Comparison of ENCODE assay signal across 26 mouse cellular contexts in genomic region chr9:90816844-90817243, GRCm38 (mm10).
DNase-seq lines count a peak whose midpoint lies in the region; ATAC-seq and TF ChIP-seq lines count a peak whose summit lies in the region.
"Had no signal": no experiment of that assay in that cellular context is flagged by ENCODE, and none has a peak within 500 bp of the region (broad histone marks: within the 10 kb centered on the region; RNA-seq: fewer than 3 reads in every experiment).

No protein-coding gene starts in this region.

- DNase-seq in forebrain, postnatal 0 days, result peak; percentile 18
- no peak for DNase-seq in forebrain, embryonic 10.5 days (ENCODE audit: extremely low spot score, low spot score)
- no peak for DNase-seq in lung, adult 2 months
- DNase-seq in retina, postnatal 1 day, result peak; percentile 11
- no peak for DNase-seq in retina, embryonic 14.5 days (ENCODE audit: low spot score)
- peak; percentile 10 for DNase-seq in lung, postnatal 36 days
- DNase-seq in heart, adult 8-10 months (ENCODE audit: low spot score), result no peak
- DNase-seq: adrenal gland, adult 2 months; adrenal gland, postnatal 36 days; B cell, adult 2 months; cerebellum, adult 8-10 months; heart, postnatal 14 days; kidney, adult 2 months; kidney, postnatal 36 days; right cerebral cortex, postnatal 25 days; thymus, postnatal 14 days had no signal

- H3K4me3 ChIP-seq in forebrain, postnatal 0 days (ENCODE audit: low read depth, low read length), result no peak overlapping the region
- no peak overlapping the region for H3K4me3 ChIP-seq in forebrain, embryonic 10.5 days
- no peak overlapping the region for H3K4me3 ChIP-seq in lung, embryonic 16.5 days (ENCODE audit: low read length)
- H3K4me3 ChIP-seq in lung, adult 2 months (replicated peaks; ENCODE audit: extremely low read depth, low read depth, low read length), result no peak overlapping the region
- H3K4me3 ChIP-seq: intestine, embryonic 15.5 days; layer of hippocampus, adult 2 months; left cerebral cortex, adult 2 months; limb, embryonic 15.5 days; liver, embryonic 15.5 days; neural tube, embryonic 13.5 days had no signal

- no peaks in the 10 kb centered on the region for H3K36me3 ChIP-seq in forebrain, postnatal 0 days (ENCODE audit: insufficient read depth)
- no peaks in the 10 kb centered on the region for H3K36me3 ChIP-seq in forebrain, embryonic 10.5 days (replicated peaks)
- H3K36me3 ChIP-seq in lung, embryonic 16.5 days (ENCODE audit: control insufficient read depth, insufficient read depth, low read length), result no peaks in the 10 kb centered on the region
- H3K36me3 ChIP-seq: intestine, embryonic 15.5 days; limb, embryonic 15.5 days; liver, embryonic 15.5 days; neural tube, embryonic 13.5 days had no signal

- H3K9me3 ChIP-seq in forebrain, postnatal 0 days (ENCODE audit: low read length), result no peaks in the 10 kb centered on the region
- H3K9me3 ChIP-seq in forebrain, embryonic 10.5 days, result peaks cover 5% of the 10 kb centered on the region; the same call in 1 of the 2 replicates
- no peaks in the 10 kb centered on the region for H3K9me3 ChIP-seq in lung, embryonic 16.5 days (ENCODE audit: control insufficient read depth, low read length)
- H3K9me3 ChIP-seq: intestine, embryonic 15.5 days; limb, embryonic 15.5 days; liver, embryonic 15.5 days; neural tube, embryonic 13.5 days had no signal

- no peak overlapping the region for H3K9ac ChIP-seq in forebrain, postnatal 0 days
- no peak overlapping the region for H3K9ac ChIP-seq in lung, embryonic 16.5 days (ENCODE audit: low read length)
- H3K9ac ChIP-seq: intestine, embryonic 15.5 days; limb, embryonic 15.5 days; liver, embryonic 15.5 days; neural tube, embryonic 13.5 days had no signal

- no peaks in the 10 kb centered on the region for H3K4me1 ChIP-seq in forebrain, postnatal 0 days (ENCODE audit: insufficient read depth)
- no peaks in the 10 kb centered on the region for H3K4me1 ChIP-seq in forebrain, embryonic 10.5 days
- no peaks in the 10 kb centered on the region for H3K4me1 ChIP-seq in lung, embryonic 16.5 days (replicated peaks; ENCODE audit: control insufficient read depth, insufficient read depth, low read length)
- no peaks in the 10 kb centered on the region for H3K4me1 ChIP-seq in lung, adult 2 months (ENCODE audit: control insufficient read depth, insufficient read depth, low read length)
- H3K4me1 ChIP-seq: intestine, embryonic 15.5 days; limb, embryonic 15.5 days; liver, embryonic 15.5 days; neural tube, embryonic 13.5 days had no signal

- 24% methylated on average over 4 of the region's 4 CpGs for WGBS in forebrain, postnatal 0 days
- 75% methylated on average over 4 of the region's 4 CpGs for WGBS in forebrain, embryonic 10.5 days
- WGBS in lung, embryonic 16.5 days, result 27% methylated on average over 4 of the region's 4 CpGs
- WGBS in lung, adult 2 months, result 41% methylated on average over 4 of the region's 4 CpGs

- ATAC-seq in forebrain, postnatal 0 days, result no peak
- ATAC-seq in lung, embryonic 16.5 days (ENCODE audit: low read depth), result peak; percentile 49; the same call in 1 of the 2 replicates
- ATAC-seq: activated CD4-positive, CD25-positive, alpha-beta regulatory T cell, adult 4 months; forebrain, embryonic 16.5 days; hindbrain, embryonic 16.5 days; intestine, embryonic 15.5 days had no signal

- no peak for TF ChIP-seq CTCF in forebrain, postnatal 0 days (IDR thresholded peaks at IDR 0.05; ENCODE audit: low read depth)
- no peak for TF ChIP-seq CTCF in lung, adult 2 months (IDR thresholded peaks at IDR 0.05; ENCODE audit: insufficient read depth, low read length)

- H3K27me3 ChIP-seq in forebrain, postnatal 0 days (ENCODE audit: insufficient read depth, low read length), result no peaks in the 10 kb centered on the region
- H3K27me3 ChIP-seq in forebrain, embryonic 10.5 days (ENCODE audit: poor library complexity, severe bottlenecking), result no peaks in the 10 kb centered on the region
- H3K27me3 ChIP-seq in lung, embryonic 16.5 days (ENCODE audit: control insufficient read depth, insufficient read depth, low read depth, low read length), result no peaks in the 10 kb centered on the region
- H3K27me3 ChIP-seq: intestine, embryonic 15.5 days; limb, embryonic 15.5 days; liver, embryonic 15.5 days; neural tube, embryonic 13.5 days had no signal

- TF ChIP-seq POLR2A in lung, adult 2 months (IDR thresholded peaks at IDR 0.05; ENCODE audit: borderline replicate concordance, extremely low read depth, low read depth, low read length), result no peak

- H3K4me2 ChIP-seq in forebrain, postnatal 0 days (ENCODE audit: low read depth), result no peak overlapping the region
- peak overlapping the region; percentile 17; the same call in 1 of the 2 replicates for H3K4me2 ChIP-seq in lung, embryonic 16.5 days (ENCODE audit: low read depth, low read length)
- H3K4me2 ChIP-seq: intestine, embryonic 15.5 days; limb, embryonic 15.5 days; liver, embryonic 15.5 days; neural tube, embryonic 13.5 days had no signal

- H3K27ac ChIP-seq in forebrain, postnatal 0 days (ENCODE audit: low read depth, low read length), result no peak overlapping the region
- no peak overlapping the region for H3K27ac ChIP-seq in forebrain, embryonic 10.5 days
- no peak overlapping the region for H3K27ac ChIP-seq in lung, embryonic 16.5 days (ENCODE audit: low read length)
- H3K27ac ChIP-seq: intestine, embryonic 15.5 days; layer of hippocampus, adult 2 months; left cerebral cortex, adult 2 months; limb, embryonic 15.5 days; liver, embryonic 15.5 days; neural tube, embryonic 13.5 days had no signal

Comparison
In these comparisons a context has a peak if more than half of its experiments do, and no peak if none do; other contexts are left out.
1. DNase-seq: peak in forebrain, postnatal 0 days (single experiment), retina, postnatal 1 day (single experiment) and lung, postnatal 36 days (single experiment); none in forebrain, embryonic 10.5 days (single experiment), lung, adult 2 months (single experiment), retina, embryonic 14.5 days (single experiment) and heart, adult 8-10 months (single experiment).